Mouse (Mus musculus) kidney, embryonic 16.5 days (tissue): Measurements from ENCODE around the gene Sorbs1. TPM values are rescaled to one million over a fixed set of nuclear protein-coding genes. Genes with fewer than 3 reads are reported as not detected.

Source experiments
- ATAC-seq: fragments of 200-750 bp; cut with Nextera tagmentation; 2 replicates; pipeline ENCODE4 v1.8.0; 2017; ENCODE audit warnings: moderate TSS enrichment; ENCODE audit not compliant: low FRiP score, low TSS enrichment
- H3K27ac ChIP-seq: fragments of 300-500 bp; sonication (generic); 2 replicates; pipeline ENCODE4 v1.5.1; 2014; ENCODE audit warnings: low read length
- H3K27me3 ChIP-seq: fragments of 300-500 bp; sonication (generic); 2 replicates; pipeline ENCODE4 v1.6.1; 2014; ENCODE audit warnings: low read length, control low read depth, mixed read lengths; ENCODE audit not compliant: insufficient read depth
- H3K36me3 ChIP-seq: fragments of 300-500 bp; sonication (generic); 2 replicates; pipeline ENCODE4 v1.6.1; 2014; ENCODE audit warnings: low read length, control low read depth, mixed read lengths; ENCODE audit not compliant: insufficient read depth
- H3K4me1 ChIP-seq: fragments of 300-500 bp; sonication (generic); 2 replicates; pipeline ENCODE4 v1.6.1; 2014; ENCODE audit warnings: low read length, control low read depth, mixed read lengths; ENCODE audit not compliant: insufficient read depth
- H3K4me2 ChIP-seq: fragments of 300-500 bp; sonication (generic); replicated peaks from 2 replicates; pipeline ENCODE4 v1.6.1; 2014; ENCODE audit warnings: low read depth, low read length
- H3K4me3 ChIP-seq: fragments of 300-500 bp; sonication (generic); 2 replicates; pipeline ENCODE4 v1.5.1; 2014; ENCODE audit warnings: mild to moderate bottlenecking, low read length
- H3K9ac ChIP-seq: fragments of 300-500 bp; sonication (generic); replicated peaks from 2 replicates; pipeline ENCODE4 v1.6.1; 2014; ENCODE audit warnings: low read length
- H3K9me3 ChIP-seq: fragments of 300-500 bp; sonication (generic); 2 replicates; pipeline ENCODE4 v1.6.1; 2016; ENCODE audit warnings: low read length, control low read depth
- WGBS: fragments of 180-500 bp; shearing (Covaris S2); extraction: QIAGEN DNeasy Blood & Tissue Kit; methylation state at CpG from one replicate; pipeline ENCODE4 v1.1.7; 2014; 5-methylcytosine and 5-hydroxymethylcytosine counted together
- polyA plus RNA-seq: library from polyadenylated mRNA; unstranded; fragments of >200 nt; fragmentation: Nextera tagmentation; extraction: Ambion mirVana; gene quantifications from 2 replicates; pipeline ENCODE4 v1.2.1, GENCODE M21; 2015

Sorbs1 gene
- polyA plus RNA-seq, 1 experiment from 2014 or later: 60.1 TPM

DNA sequence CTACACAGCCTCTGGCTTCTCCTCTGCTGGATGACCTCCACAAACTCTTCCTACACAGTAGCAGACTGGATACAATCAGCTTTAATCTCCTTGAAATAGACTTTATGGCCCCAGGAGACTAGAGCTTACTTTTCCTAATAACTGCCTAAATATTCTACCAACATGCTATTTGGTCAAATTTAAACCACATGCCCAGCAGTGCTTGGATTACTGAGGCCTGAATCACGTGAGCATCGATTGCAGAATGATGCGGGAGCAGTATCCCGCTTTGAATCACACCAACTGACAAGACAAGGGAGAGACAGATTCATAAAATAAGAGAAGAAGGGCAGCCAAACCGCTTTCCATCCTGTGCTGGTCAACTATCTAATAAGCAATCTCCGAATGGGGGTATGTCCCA, 34.8 kb upstream of the Sorbs1 start:
- peaks cover 19% of the 10 kb centered on the region for H3K4me1 ChIP-seq
- 65% methylated on average over 6 of the region's 6 CpGs for WGBS
- no peak overlapping the region for H3K4me2 ChIP-seq
- H3K27me3 ChIP-seq: no peaks in the 10 kb centered on the region
- no peaks in the 10 kb centered on the region for H3K9me3 ChIP-seq
- ATAC-seq: no peak
- H3K4me3 ChIP-seq: no peak overlapping the region
- H3K9ac ChIP-seq: no peak overlapping the region
- H3K36me3 ChIP-seq: peaks cover 15% of the 10 kb centered on the region; the same call in 1 of the 2 replicates
- peak overlapping the region; percentile 47; the same call in 1 of the 2 replicates for H3K27ac ChIP-seq

DNA sequence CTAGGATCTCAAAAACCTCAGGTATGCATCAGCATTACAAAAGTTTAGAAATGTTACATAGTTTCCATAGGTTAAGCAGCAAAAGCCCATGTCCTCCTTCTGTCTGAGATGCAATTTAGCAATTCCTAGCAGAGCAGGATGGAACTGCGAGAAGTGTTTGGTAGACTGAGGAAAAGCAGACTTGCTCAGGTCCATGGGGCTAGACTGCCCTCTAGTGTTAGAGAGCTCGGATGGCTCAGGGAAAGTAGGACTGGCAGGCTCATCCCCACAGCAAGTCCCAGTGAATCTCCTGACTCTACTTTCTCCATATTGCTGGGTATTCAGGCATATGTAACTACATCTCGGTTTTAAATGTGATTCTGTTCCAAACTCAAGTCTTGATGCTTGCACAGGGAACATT, 31.3 kb upstream of the Sorbs1 start:
- no peak for ATAC-seq
- WGBS: 4% methylated on average over 3 of the region's 3 CpGs

DNA sequence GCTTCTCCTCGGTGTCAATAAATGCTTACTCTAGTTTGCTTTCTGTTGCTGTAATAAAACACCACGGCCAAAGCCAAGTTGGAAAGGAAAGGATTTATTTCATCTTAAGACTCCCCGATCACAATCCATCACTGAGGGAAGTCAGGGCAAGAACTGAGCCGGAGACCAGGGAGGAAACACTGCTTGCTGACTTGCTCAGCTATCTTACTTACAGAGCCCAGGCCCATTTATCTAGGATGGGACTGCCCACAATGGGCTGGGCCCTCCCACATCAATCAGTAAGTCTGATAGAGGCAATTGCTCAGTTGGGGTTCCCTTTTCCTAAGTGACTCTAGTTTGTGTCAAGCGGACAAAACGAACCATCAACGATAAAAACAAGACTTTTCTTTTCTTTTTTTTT, 29.2 kb upstream of the Sorbs1 start:
- H3K4me3 ChIP-seq: no peak overlapping the region
- H3K4me2 ChIP-seq: no peak overlapping the region
- WGBS: 63% methylated on average over 7 of the region's 7 CpGs
- no peak for ATAC-seq
- H3K4me1 ChIP-seq: no peaks in the 10 kb centered on the region
- no peak overlapping the region for H3K9ac ChIP-seq
- no peak overlapping the region for H3K27ac ChIP-seq
- no peaks in the 10 kb centered on the region for H3K27me3 ChIP-seq
- no peaks in the 10 kb centered on the region for H3K36me3 ChIP-seq
- no peaks in the 10 kb centered on the region for H3K9me3 ChIP-seq

More for the DNA sequence above, 31.3 kb upstream of the Sorbs1 start:
- Histone ChIP-seq H3K4me1 (peaks cover 16% of the 10 kb centered on the region), H3K9me3 (no peaks in the 10 kb centered on the region), H3K36me3 (no peaks in the 10 kb centered on the region), H3K27ac (no peak overlapping the region), H3K9ac (no peak overlapping the region), H3K27me3 (no peaks in the 10 kb centered on the region), H3K4me3 (no peak overlapping the region), H3K4me2 (no peak overlapping the region)

DNA sequence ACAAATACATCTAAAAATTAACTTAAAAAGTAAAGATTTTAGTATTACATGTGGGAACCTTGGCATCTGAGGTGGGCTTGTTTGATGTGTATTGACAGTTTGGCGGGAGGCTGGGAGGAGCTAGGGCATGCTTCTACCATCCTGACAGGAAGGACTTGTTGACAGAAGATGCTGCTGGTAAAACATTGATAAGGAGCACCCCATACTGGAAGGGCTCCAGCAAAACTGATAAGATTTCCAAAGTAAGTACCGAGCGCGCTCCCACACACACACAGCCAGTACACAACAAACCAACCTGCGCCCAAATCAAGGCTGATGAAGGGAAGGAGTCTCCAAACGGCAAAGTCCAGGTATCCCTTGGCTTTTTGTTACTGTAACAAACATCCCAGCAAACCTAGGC, 22.9 kb upstream of the Sorbs1 start:
- no peak overlapping the region for H3K4me2 ChIP-seq
- H3K27me3 ChIP-seq: no peaks in the 10 kb centered on the region
- H3K27ac ChIP-seq: no peak overlapping the region
- H3K9ac ChIP-seq: no peak overlapping the region
- H3K4me3 ChIP-seq: no peak overlapping the region
- no peaks in the 10 kb centered on the region for H3K4me1 ChIP-seq
- H3K36me3 ChIP-seq: no peaks in the 10 kb centered on the region
- 86% methylated on average over 6 of the region's 6 CpGs for WGBS
- no peak for ATAC-seq
- H3K9me3 ChIP-seq: no peaks in the 10 kb centered on the region

DNA sequence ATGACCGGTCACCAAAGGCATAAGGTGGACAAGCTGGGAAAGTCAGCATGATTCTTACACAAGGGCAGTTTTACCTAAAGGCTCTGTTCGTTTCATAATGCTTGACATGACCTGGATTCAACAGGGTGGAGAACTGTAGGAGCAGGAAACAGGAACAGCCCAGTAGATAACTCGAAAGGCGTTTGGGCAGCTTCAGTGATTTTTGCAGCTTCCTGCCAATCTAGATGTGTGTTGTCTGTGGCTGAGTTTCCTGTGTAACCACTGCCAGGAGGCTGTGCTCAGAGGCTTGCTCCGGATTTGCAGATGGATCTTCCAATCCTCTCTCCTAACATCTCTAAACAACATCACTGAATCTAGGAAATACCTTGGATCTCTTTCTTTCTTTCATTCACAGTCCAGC, 18.9 kb upstream of the Sorbs1 start:
- ATAC-seq: no peak
- WGBS: 81% methylated on average over 5 of the region's 5 CpGs
- Histone ChIP-seq H3K4me3 (no peak overlapping the region), H3K27me3 (no peaks in the 10 kb centered on the region), H3K36me3 (no peaks in the 10 kb centered on the region), H3K27ac (no peak overlapping the region), H3K4me1 (no peaks in the 10 kb centered on the region), H3K9ac (no peak overlapping the region), H3K4me2 (no peak overlapping the region), H3K9me3 (no peaks in the 10 kb centered on the region)

DNA sequence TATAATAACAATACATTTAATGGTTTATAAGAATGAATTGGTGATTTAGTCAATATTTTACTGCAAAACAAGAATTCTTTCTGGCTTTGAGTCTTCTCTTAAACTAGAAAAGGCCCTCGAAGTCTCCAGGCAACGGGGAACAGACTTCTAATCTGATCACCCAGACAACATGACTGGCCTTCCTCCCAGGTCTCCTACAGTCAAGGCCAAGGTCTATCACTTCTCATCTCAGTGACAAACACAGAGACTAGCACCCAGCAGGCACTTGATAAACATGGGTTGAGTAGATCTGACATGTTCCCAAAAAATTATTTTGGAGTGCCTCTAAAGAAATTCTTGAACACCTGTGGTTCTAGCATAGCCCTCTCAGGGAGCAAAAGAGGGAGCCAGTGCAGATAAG, 16.7 kb upstream of the Sorbs1 start:
- Histone ChIP-seq H3K9ac (no peak overlapping the region), H3K27me3 (no peaks in the 10 kb centered on the region), H3K4me2 (no peak overlapping the region), H3K9me3 (no peaks in the 10 kb centered on the region), H3K27ac (no peak overlapping the region), H3K36me3 (no peaks in the 10 kb centered on the region), H3K4me3 (no peak overlapping the region), H3K4me1 (no peaks in the 10 kb centered on the region)
- 79% methylated on average over 2 of the region's 2 CpGs for WGBS
- ATAC-seq: no peak

DNA sequence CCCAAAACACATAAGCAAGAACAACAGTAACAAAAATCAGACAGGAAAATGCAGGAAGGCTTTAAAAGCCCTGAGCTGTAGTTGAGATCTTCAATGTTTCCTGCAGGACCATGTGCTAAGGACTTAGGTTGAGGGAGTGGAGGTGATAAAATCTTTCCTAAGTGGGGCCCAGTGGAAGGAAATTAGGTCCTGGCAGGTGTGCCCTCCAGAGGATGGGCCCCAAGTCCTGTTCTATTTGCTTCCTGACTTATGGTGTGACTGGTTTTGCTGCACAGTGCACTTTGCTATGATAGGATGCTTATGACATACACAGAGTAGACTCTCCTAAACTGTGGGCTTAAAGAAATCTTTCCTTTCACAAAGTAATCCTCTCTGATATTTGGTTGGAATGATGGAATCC, 14.7 kb upstream of the Sorbs1 start:
- H3K9me3 ChIP-seq: no peaks in the 10 kb centered on the region
- ATAC-seq: no peak
- no peak overlapping the region for H3K27ac ChIP-seq
- no peak overlapping the region for H3K4me2 ChIP-seq
- H3K4me3 ChIP-seq: no peak overlapping the region
- H3K9ac ChIP-seq: no peak overlapping the region
- H3K4me1 ChIP-seq: no peaks in the 10 kb centered on the region
- no peaks in the 10 kb centered on the region for H3K36me3 ChIP-seq
- H3K27me3 ChIP-seq: no peaks in the 10 kb centered on the region

DNA sequence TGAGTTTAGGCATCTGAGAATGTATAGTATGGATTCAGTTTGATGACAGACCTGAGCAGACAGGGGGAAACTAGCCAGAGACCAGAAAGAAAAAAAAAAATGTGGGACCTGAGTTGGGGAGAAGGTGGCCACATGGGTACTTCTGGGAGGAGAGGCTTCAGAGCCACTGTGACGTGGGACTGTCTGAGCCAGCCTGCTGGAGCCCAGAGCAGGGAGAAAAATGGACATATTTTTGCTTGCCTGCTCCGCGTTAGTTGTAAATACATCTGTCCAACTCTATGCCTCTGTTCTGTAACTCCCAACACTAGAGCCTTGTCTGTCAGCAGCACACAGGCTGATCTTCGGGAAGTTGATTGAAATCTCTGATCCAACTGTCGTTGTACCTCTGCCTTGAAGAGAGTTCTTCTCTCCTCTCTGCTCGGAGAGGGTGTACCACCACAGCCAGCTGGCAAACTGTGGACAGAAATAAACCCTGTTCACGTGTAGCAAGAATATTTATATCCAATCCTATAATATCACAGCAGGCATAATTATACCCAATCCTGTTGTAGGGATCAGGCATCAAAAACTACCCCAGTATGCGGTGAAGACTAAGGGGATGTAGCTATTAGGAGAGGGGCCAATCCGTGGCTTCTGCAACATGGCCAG, 12.9 kb upstream of the Sorbs1 start:
- Histone ChIP-seq H3K4me2 (no peak overlapping the region), H3K9me3 (no peaks in the 10 kb centered on the region), H3K4me3 (no peak overlapping the region), H3K27me3 (no peaks in the 10 kb centered on the region), H3K9ac (no peak overlapping the region), H3K4me1 (no peaks in the 10 kb centered on the region), H3K27ac (no peak overlapping the region), H3K36me3 (no peaks in the 10 kb centered on the region)
- 78% methylated on average over 9 of the region's 9 CpGs for WGBS
- no peak for ATAC-seq

DNA sequence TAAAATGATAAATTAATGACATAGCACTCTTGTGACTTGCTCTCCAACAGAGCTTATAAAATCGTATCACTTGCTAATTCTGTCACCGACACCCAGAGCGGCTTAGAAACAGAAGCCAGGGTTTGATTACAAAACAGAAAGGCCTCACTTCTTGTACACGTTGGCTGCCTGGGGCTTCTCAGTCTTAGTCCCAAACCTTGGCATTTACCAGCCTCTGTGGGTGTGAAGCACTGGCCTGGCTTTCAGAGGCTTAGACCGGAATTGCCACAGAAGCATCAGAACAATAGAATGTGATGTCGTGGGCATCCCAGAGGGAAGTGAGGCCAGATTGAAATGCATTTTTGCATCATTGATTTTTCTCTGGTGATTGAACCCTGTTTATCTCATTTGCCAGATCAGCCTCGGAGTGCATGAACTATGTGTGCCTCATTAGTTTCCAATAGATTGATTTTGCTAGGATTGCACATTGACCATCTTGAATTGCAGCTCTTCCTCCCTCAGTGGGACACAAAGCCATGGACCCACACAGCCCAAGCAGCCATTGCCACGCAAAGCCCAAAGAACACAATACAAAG, 9.9 kb upstream of the Sorbs1 start:
- H3K4me2 ChIP-seq: no peak overlapping the region
- H3K36me3 ChIP-seq: no peaks in the 10 kb centered on the region
- no peaks in the 10 kb centered on the region for H3K9me3 ChIP-seq
- H3K4me1 ChIP-seq: no peaks in the 10 kb centered on the region
- no peak for ATAC-seq
- WGBS: 75% methylated on average over 8 of the region's 8 CpGs
- H3K4me3 ChIP-seq: no peak overlapping the region
- H3K27ac ChIP-seq: no peak overlapping the region
- H3K9ac ChIP-seq: no peak overlapping the region
- H3K27me3 ChIP-seq: no peaks in the 10 kb centered on the region

DNA sequence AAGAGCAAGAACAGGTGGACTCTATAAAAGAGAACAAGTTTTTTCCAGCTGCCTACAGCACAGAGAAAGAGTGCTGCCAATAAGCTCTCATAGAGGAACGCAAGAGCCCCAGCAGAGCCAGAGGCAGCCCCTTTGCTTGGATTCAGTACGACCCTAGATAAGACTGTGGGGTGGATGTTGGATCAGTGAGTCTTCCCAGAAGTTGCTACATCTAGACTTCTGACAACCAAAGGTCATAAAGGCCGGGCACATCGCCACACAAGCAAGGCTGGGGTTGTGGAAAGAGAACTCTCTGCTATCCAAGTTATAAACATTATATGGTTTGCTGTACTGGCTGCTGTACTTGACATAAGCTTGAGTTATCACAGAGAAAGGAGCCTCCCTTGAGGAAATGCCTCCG, 6.8 kb upstream of the Sorbs1 start:
- no peak for ATAC-seq

More for the DNA sequence above, 6.8 kb upstream of the Sorbs1 start:
- no peak overlapping the region for H3K4me3 ChIP-seq
- no peak overlapping the region for H3K9ac ChIP-seq
- H3K4me1 ChIP-seq: no peaks in the 10 kb centered on the region
- no peaks in the 10 kb centered on the region for H3K27me3 ChIP-seq
- WGBS: 81% methylated on average over 5 of the region's 5 CpGs
- H3K27ac ChIP-seq: no peak overlapping the region
- H3K36me3 ChIP-seq: no peaks in the 10 kb centered on the region
- no peak overlapping the region for H3K4me2 ChIP-seq
- no peaks in the 10 kb centered on the region for H3K9me3 ChIP-seq
